Mouse (Mus musculus) megakaryocyte, embryonic 14.5 days (primary cell): ENCODE results near the gene Senp5.

Experiments
- FLI1 ChIP-seq: IDR thresholded peaks from 2 replicates; pipeline ENCODE4 v1.6.1; 2012; ENCODE audit warnings: low read length, inconsistent platforms, mixed read lengths
- GATA1 ChIP-seq: IDR thresholded peaks from 3 replicates; pipeline ENCODE4 v1.6.1; 2012; ENCODE audit warnings: mixed read lengths, low read length, inconsistent platforms, borderline replicate concordance

DNA sequence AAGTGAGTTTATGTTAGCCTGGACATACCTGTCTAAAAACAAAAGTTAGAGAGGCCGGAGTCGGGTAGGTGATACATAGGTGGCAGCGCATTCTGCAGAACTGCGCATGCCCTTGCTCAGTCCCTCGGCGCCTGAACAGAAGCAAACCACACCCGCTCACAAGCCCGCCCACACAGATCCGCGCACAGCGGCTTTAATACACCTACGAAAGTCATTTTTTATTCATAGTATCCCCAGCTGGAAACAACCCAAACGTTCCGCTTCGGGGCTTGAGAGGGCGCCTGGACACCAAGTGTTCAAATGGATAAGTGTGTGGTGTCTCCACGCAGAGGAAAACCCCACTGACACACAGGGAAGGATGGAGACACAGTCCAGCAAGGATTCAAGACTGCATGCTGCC is 71.8 kb downstream of the Senp5 start:
- TF ChIP-seq GATA1 (no peak), FLI1 (no peak)
